ENCODE assay signal across 18 mouse cellular contexts in the genomic region with DNA sequence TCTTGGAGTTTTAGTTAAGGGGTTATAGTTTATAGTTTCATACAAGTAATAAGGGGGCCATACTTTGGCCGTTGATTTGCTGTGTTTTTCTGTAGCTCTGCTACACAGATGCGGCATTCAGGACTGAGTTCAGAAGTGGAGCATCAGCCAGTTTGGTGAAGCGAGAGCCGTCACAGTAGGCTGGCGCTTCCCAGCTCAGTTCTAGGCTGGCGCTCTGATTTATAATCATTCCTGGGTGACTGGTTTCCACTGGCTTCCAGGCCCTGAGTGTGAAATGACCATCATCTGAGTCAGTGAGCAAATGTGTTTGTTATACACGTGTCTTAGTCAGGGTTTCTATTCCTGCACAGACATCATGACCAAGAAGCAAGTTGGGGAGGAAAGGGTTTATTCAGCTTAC.
DNase-seq lines count a peak whose midpoint lies in the region; ATAC-seq and TF ChIP-seq lines count a peak whose summit lies in the region.
"Had no signal": no experiment of that assay in that cellular context is flagged by ENCODE, and none has a peak within 500 bp of the region (broad histone marks: within the 10 kb centered on the region; RNA-seq: fewer than 3 reads in every experiment).

No protein-coding gene starts in this region.

- POLR2A ChIA-PET in Patski (lab: Charles Lee): no interaction called here

- no peak overlapping the region for H3K4me2 ChIP-seq in kidney, embryonic 15.5 days
- H3K4me2 ChIP-seq: embryonic facial prominence, embryonic 12.5 days; forebrain, embryonic 13.5 days; forebrain, embryonic 15.5 days had no signal

- CTCF ChIA-PET in Patski (lab: Charles Lee): interaction anchor here (0.5 to 2.7 kb wide), 3 partner anchors 11 to 1519 kb away, joined by 3 to 9 read pairs (median 3); no protein-coding TSS in a partner anchor

- in situ Hi-C loops in Patski (cut with MboI; ENCODE audit: low pct_unique_long_range_greater_than_20kb): loop anchor here (5.0 kb wide), 1 partner anchor 42 kb away; no protein-coding TSS in a partner anchor

- H3K27ac ChIP-seq in kidney, embryonic 15.5 days: no peak overlapping the region
- no peak overlapping the region for H3K27ac ChIP-seq in gastrocnemius, adult 2 months
- H3K27ac ChIP-seq: embryonic facial prominence, embryonic 10.5 days; embryonic facial prominence, embryonic 12.5 days; forebrain, embryonic 13.5 days; forebrain, embryonic 15.5 days had no signal

- intact Hi-C loops in gastrocnemius, adult 2 months (cut with DNase I): no loop called here

- H3K9me3 ChIP-seq in kidney, embryonic 15.5 days (replicated peaks): no peaks in the 10 kb centered on the region
- H3K9me3 ChIP-seq: embryonic facial prominence, embryonic 10.5 days; embryonic facial prominence, embryonic 12.5 days; forebrain, embryonic 13.5 days; forebrain, embryonic 15.5 days had no signal

- 0 out of 2 replicates have a peak, but pooled peaks have one; percentile 52 for ATAC-seq in kidney, embryonic 15.5 days (replicated peaks; ENCODE audit: low FRiP score)
- peak; percentile 89 for ATAC-seq in Patski
- ATAC-seq: forebrain, embryonic 13.5 days; forebrain, embryonic 15.5 days; forebrain, postnatal 0 days had no signal

- no peak for DNase-seq in kidney, postnatal 36 days
- peak; percentile 7 for DNase-seq in Muller cell, postnatal 12 days (ENCODE audit: inconsistent ontology term)
- peak; percentile 64 for DNase-seq in Patski (ENCODE audit: low read depth, low spot score)
- DNase-seq in gastrocnemius, adult 2 months: no peak
- DNase-seq: adrenal gland, adult 8-10 months; adrenal gland, postnatal 14 days; adrenal gland, postnatal 36 days; cerebellum, adult 11-12 months; cerebellum, adult 2 months; cerebellum, adult 9-10 months; cerebellum, postnatal 10 days; cerebellum, postnatal 25 days; forebrain, postnatal 0 days had no signal

- peaks cover 7% of the 10 kb centered on the region for H3K4me1 ChIP-seq in kidney, embryonic 15.5 days
- H3K4me1 ChIP-seq: embryonic facial prominence, embryonic 10.5 days; embryonic facial prominence, embryonic 12.5 days; forebrain, embryonic 13.5 days; forebrain, embryonic 15.5 days had no signal

- peaks cover 47% of the 10 kb centered on the region for H3K36me3 ChIP-seq in kidney, embryonic 15.5 days

- H3K4me3 ChIP-seq in kidney, embryonic 15.5 days (replicated peaks): no peak overlapping the region
- H3K4me3 ChIP-seq in gastrocnemius, adult 2 months: no peak overlapping the region
- H3K4me3 ChIP-seq: embryonic facial prominence, embryonic 10.5 days; embryonic facial prominence, embryonic 12.5 days; forebrain, embryonic 13.5 days; forebrain, embryonic 15.5 days had no signal

- TF ChIP-seq CTCF in Patski (IDR thresholded peaks at IDR 0.05): no peak
- TF ChIP-seq CTCF in gastrocnemius, adult 2 months (IDR thresholded peaks at IDR 0.05): no peak

- H3K27me3 ChIP-seq in kidney, embryonic 15.5 days: no peaks in the 10 kb centered on the region
- H3K27me3 ChIP-seq in Patski: no peaks in the 10 kb centered on the region
- H3K27me3 ChIP-seq: embryonic facial prominence, embryonic 12.5 days; forebrain, embryonic 13.5 days; forebrain, embryonic 15.5 days had no signal

- WGBS in kidney, embryonic 15.5 days: 70% methylated on average over 7 of the region's 7 CpGs

- no peak overlapping the region for H3K9ac ChIP-seq in kidney, embryonic 15.5 days
- H3K9ac ChIP-seq: embryonic facial prominence, embryonic 12.5 days; forebrain, embryonic 13.5 days; forebrain, embryonic 15.5 days; forebrain, postnatal 0 days had no signal

Comparison
In these comparisons a context has a peak if more than half of its experiments do, and no peak if none do; other contexts are left out.
1. DNase-seq: peak in Muller cell, postnatal 12 days (single experiment) and Patski (single experiment); none in kidney, postnatal 36 days (0 of 2) and gastrocnemius, adult 2 months (single experiment).